Mouse (Mus musculus) cerebellum, postnatal 4 days (tissue): ENCODE measurements around the gene Dock1.
A peak's percentile ranks its signal among the peaks of the same experiment; 100 is the strongest.

Experiments
- DNase-seq, 2 experiments: peaks; one replicate each; pipeline ENCODE4 v3.0.0; 2022; ENCODE audit warnings: low spot score in 2 of 2, mixed read lengths in 1 of 2

Dock1 gene

GRCm38 (mm10) chr7:134695431-134695830, 25.0 kb downstream of the Dock1 start:
- no peak for DNase-seq

- no peak for DNase-seq
Measured at GRCm38 (mm10) chr7:134696126-134696979, 25.9 kb downstream of the Dock1 start.

GRCm38 (mm10) chr7:134697479-134697878, 27.0 kb downstream of the Dock1 start:
- no peak for DNase-seq

GRCm38 (mm10) chr7:134698246-134698645, 27.8 kb downstream of the Dock1 start:
- no peak for DNase-seq

- no peak for DNase-seq
Measured at GRCm38 (mm10) chr7:134700001-134700400, 29.5 kb downstream of the Dock1 start.

GRCm38 (mm10) chr7:134702481-134702880, 32.0 kb downstream of the Dock1 start:
- no peak for DNase-seq

GRCm38 (mm10) chr7:134703704-134704103, 33.2 kb downstream of the Dock1 start:
- no peak for DNase-seq

- peak in 1 of 2 experiments; percentile 68 for DNase-seq
Measured at GRCm38 (mm10) chr7:134709226-134709853, 38.9 kb downstream of the Dock1 start.

- DNase-seq = no peak
Measured at GRCm38 (mm10) chr7:134711576-134711975, 41.1 kb downstream of the Dock1 start.

GRCm38 (mm10) chr7:134719406-134719805, 49.0 kb downstream of the Dock1 start:
- no peak for DNase-seq

GRCm38 (mm10) chr7:134722361-134722760, 51.9 kb downstream of the Dock1 start:
- no peak for DNase-seq

GRCm38 (mm10) chr7:134722955-134723354, 52.5 kb downstream of the Dock1 start:
- no peak for DNase-seq

GRCm38 (mm10) chr7:134723509-134723908, 53.1 kb downstream of the Dock1 start:
- DNase-seq = no peak

- DNase-seq = no peak
Measured at GRCm38 (mm10) chr7:134724841-134725240, 54.4 kb downstream of the Dock1 start.

GRCm38 (mm10) chr7:134725551-134726529, 55.4 kb downstream of the Dock1 start:
- peak in 1 of 2 experiments; percentile 49 for DNase-seq

- DNase-seq = no peak
Measured at GRCm38 (mm10) chr7:134726530-134727258, 56.2 kb downstream of the Dock1 start.

- DNase-seq = no peak
Measured at GRCm38 (mm10) chr7:134729348-134729747, 58.9 kb downstream of the Dock1 start.

GRCm38 (mm10) chr7:134730406-134731126, 60.1 kb downstream of the Dock1 start:
- no peak for DNase-seq

GRCm38 (mm10) chr7:134747059-134747458, 76.6 kb downstream of the Dock1 start:
- DNase-seq = no peak

- DNase-seq = no peak
Measured at GRCm38 (mm10) chr7:134748376-134748775, 77.9 kb downstream of the Dock1 start.
